Mouse (Mus musculus) forebrain, embryonic 13.5 days (tissue): ENCODE data around the gene Clca4b. TPM values are rescaled to one million over a fixed set of nuclear protein-coding genes. Genes with fewer than 3 reads are reported as not detected.
"Not testable (repeated sequence)": the region's sequence is repeated elsewhere in the genome, so short reads cannot be mapped to it uniquely, and the experiment has no call there.

Source experiments
- ATAC-seq: fragments of 200-750 bp; cut with Nextera tagmentation; 2 replicates; pipeline ENCODE4 v1.8.0; 2017
- H3K27ac ChIP-seq: fragments of 300-500 bp; sonication (generic); 2 replicates; pipeline ENCODE4 v1.5.1; 2015; ENCODE audit warnings: inconsistent platforms, mild to moderate bottlenecking, moderate library complexity
- H3K27me3 ChIP-seq: fragments of 300-500 bp; sonication (generic); 2 replicates; pipeline ENCODE4 v1.6.1; 2015; ENCODE audit warnings: mild to moderate bottlenecking, inconsistent platforms
- H3K36me3 ChIP-seq: fragments of 300-500 bp; sonication (generic); 2 replicates; pipeline ENCODE4 v1.6.1; 2015; ENCODE audit warnings: mild to moderate bottlenecking, inconsistent platforms; ENCODE audit not compliant: poor library complexity, severe bottlenecking
- H3K4me1 ChIP-seq: fragments of 300-500 bp; sonication (generic); 2 replicates; pipeline ENCODE4 v1.6.1; 2015; ENCODE audit warnings: inconsistent platforms
- H3K4me2 ChIP-seq: fragments of 300-500 bp; sonication (generic); 2 replicates; pipeline ENCODE4 v1.6.1; 2015; ENCODE audit warnings: inconsistent platforms, mild to moderate bottlenecking, moderate library complexity
- H3K4me3 ChIP-seq: fragments of 300-500 bp; sonication (generic); 2 replicates; pipeline ENCODE4 v1.5.1; 2015; ENCODE audit warnings: mild to moderate bottlenecking, inconsistent platforms
- H3K9ac ChIP-seq: fragments of 300-500 bp; sonication (generic); 2 replicates; pipeline ENCODE4 v1.6.1; 2015; ENCODE audit warnings: mild to moderate bottlenecking, inconsistent platforms
- H3K9me3 ChIP-seq: fragments of 300-500 bp; sonication (generic); replicated peaks from 2 replicates; pipeline ENCODE4 v1.6.1; 2016; ENCODE audit warnings: inconsistent platforms
- WGBS: fragments of 180-500 bp; shearing (Covaris S2); methylation state at CpG from one replicate; pipeline ENCODE4 v1.1.7; 2015; 5-methylcytosine and 5-hydroxymethylcytosine counted together
- polyA plus RNA-seq: library from polyadenylated mRNA; unstranded; fragments of >200 nt; fragmentation: Nextera tagmentation; extraction: Ambion mirVana; gene quantifications from 2 replicates; pipeline ENCODE4 v1.2.1, GENCODE M21; 2015

The Clca4b gene
- polyA plus RNA-seq = not detected in 2 replicates

DNA sequence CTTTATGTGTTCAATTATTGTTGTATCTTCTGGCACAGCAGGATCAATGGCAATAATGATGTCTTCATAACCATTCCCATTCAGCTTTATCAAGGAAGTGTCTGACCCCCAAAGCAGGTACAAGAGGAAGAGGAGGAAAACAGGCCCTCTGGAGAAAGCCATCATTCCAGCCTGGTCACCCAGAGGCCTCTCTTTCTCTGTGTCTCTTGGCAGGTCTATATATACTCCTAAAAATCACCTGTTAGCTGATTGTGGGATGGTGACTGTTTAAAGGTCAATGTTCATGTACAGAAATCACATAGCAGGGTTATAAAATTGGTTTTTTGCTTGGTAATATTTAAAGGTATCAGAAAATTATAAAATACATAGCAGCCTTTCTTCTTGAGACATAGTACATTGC lies at the start of gene Clca4b:
Clca4b (minus strand) TSS at position 195 of the 400 bp plus-strand sequence.
- Histone ChIP-seq H3K4me3 (no peak within 1 kb of the TSS), H3K27me3 (no peaks in the 10 kb centered on the region), H3K4me2 (no peak within 1 kb of the TSS), H3K9ac (no peak within 1 kb of the TSS), H3K36me3 (no peaks in the 10 kb centered on the region), H3K4me1 (no peaks in the 10 kb centered on the region), H3K27ac (no peak within 1 kb of the TSS), H3K9me3 (no peaks in the 10 kb centered on the region)
- ATAC-seq = no peak

DNA sequence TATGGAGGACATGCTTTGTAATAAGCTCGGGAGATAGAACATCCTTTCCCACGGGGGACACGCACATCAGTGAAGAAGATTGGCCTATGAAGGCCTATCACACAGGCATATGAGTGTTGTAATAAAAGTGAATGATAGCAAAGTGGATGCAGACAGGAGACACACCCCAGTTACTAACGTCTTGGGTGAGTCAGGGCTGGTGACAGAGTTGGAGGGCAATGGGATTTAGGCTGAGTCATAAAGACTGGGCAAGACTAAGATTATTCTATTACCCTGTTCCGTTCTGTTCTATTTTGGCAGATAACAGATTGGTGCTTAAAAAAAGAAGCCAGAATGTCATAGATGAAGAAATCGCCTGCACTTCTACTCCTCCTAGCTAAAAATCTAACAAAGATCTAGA lies 48.2 kb upstream of the Clca4b start:
- Histone ChIP-seq H3K9ac (no peak overlapping the region), H3K27ac (no peak overlapping the region), H3K4me2 (no peak overlapping the region), H3K4me1 (no peaks in the 10 kb centered on the region), H3K9me3 (no peaks in the 10 kb centered on the region), H3K27me3 (no peaks in the 10 kb centered on the region), H3K36me3 (no peaks in the 10 kb centered on the region), H3K4me3 (no peak overlapping the region)
- ATAC-seq = no peak
- 90% methylated on average over 6 of the region's 6 CpGs for WGBS

DNA sequence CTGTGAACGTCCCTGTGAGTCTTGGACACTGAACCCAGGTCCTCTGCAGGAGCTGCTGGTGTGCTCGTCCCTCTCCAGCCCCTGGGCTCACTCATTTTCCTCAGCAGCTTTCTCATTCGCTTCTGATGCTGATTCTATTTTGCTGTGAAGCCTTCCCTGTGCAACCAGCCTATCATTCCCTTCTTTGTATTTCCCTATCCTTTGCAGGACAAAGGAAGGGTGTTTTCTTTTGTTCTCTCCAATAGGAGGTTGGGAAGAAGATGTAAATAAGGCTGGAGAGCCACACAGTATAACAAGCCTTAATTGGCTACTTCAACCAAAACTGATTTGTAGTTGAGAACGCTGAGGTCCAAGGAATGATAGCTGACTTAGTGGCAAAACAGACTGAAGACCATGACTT lies 45.3 kb upstream of the Clca4b start:
- no peaks in the 10 kb centered on the region for H3K4me1 ChIP-seq
- no peak overlapping the region for H3K9ac ChIP-seq
- no peak overlapping the region for H3K27ac ChIP-seq
- H3K9me3 ChIP-seq = no peaks in the 10 kb centered on the region
- no peak overlapping the region for H3K4me3 ChIP-seq
- no peaks in the 10 kb centered on the region for H3K36me3 ChIP-seq
- no peak overlapping the region for H3K4me2 ChIP-seq
- WGBS = 9% methylated on average over 4 of the region's 4 CpGs
- ATAC-seq = no peak
- H3K27me3 ChIP-seq = no peaks in the 10 kb centered on the region

DNA sequence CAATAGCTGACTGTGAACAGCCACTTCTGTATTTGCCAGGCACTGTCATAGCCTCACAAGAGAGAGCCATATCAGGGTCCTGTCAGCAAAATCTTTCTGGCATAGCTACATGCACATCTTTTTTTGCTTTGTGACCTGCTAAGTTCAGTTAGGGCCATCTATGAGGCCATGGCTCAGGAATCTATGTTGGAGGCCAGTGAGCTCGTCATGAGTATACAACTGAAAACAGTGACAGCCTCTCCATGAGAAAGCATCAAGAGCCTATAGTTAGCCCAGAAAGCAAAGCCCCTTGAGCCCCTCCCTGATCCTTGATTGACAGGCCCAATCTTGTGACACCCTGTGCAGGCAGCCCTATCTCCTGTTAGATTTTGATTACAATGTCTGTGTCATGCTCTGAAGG lies 43.8 kb upstream of the Clca4b start:
- Histone ChIP-seq H3K9ac (no peak overlapping the region), H3K4me1 (no peaks in the 10 kb centered on the region), H3K4me3 (no peak overlapping the region), H3K36me3 (no peaks in the 10 kb centered on the region), H3K27ac (no peak overlapping the region), H3K27me3 (no peaks in the 10 kb centered on the region), H3K9me3 (no peaks in the 10 kb centered on the region), H3K4me2 (no peak overlapping the region)
- whole genome bisulfite sequencing = 40% methylated on average over 1 of the region's 1 CpGs
- 0 out of 2 replicates have a peak, but pooled peaks have one; percentile 27 for ATAC-seq

DNA sequence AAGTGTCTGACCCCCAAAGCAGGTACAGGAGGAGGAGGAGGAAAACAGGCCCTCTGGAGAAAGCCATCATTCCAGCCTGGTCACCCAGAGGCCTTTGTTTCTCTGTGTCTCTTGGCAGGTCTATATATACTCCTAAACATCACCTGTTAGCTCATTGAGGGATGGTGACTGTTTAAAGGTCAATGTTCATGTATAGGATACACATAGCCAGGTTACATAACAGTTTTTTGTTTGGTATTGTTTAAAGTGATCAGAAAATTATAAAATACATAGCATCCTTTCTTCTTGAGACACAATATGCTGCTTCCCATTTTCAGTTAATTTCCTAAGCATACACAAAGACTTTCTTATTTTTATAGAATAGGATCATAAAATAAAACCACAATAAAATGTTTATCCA lies 42.6 kb upstream of the Clca4b start, which contains the start of gene Clca4a:
Clca4a (minus strand) TSS at position 101 of the 400 bp plus-strand sequence.
- Histone ChIP-seq H3K9ac (no peak within 1 kb of the TSS), H3K27ac (no peak within 1 kb of the TSS), H3K36me3 (no peaks in the 10 kb centered on the region), H3K4me1 (no peaks in the 10 kb centered on the region), H3K27me3 (no peaks in the 10 kb centered on the region), H3K4me2 (no peak within 1 kb of the TSS), H3K4me3 (no peak within 1 kb of the TSS), H3K9me3 (no peaks in the 10 kb centered on the region)
- no peak for ATAC-seq

DNA sequence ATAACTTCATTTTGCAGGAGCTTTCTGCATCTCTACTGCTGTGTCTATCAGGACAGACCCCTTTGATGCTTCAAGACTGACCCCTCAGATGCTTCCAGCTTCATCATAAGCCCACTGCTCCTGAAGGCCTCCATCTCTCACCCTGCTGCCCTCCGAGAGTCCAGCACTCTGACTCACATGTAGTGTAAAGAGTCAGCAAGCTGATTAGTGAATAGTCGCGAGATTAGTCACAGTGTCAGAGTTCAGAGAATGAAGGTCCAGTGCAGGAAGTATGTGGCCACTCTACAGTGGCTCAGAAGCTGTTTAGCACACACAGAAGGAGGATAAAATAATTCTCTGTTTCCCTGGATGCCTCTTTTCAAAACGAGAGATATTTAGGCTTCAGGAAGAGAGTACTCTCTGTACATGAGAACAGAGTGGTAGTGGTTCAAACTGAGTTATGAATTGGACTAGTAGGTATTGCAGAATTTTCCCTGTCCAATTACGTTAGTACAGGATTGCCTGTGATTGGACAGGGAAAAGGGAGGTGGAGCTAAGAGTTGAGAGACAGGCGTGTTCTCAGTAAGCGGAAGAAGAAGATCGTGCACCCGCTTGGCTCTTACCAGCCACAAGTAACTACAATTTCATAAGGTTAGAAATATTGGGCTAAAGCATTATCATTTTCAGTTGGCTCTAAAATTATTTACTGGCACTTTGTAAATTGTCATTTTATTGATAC lies 39.4 kb upstream of the Clca4b start:
- H3K9ac ChIP-seq = no peak overlapping the region
- H3K27me3 ChIP-seq = no peaks in the 10 kb centered on the region
- H3K9me3 ChIP-seq = no peaks in the 10 kb centered on the region
- ATAC-seq = no peak
- no peaks in the 10 kb centered on the region for H3K36me3 ChIP-seq
- no peak overlapping the region for H3K4me2 ChIP-seq
- no peaks in the 10 kb centered on the region for H3K4me1 ChIP-seq
- no peak overlapping the region for H3K4me3 ChIP-seq
- 79% methylated on average over 9 of the region's 9 CpGs for WGBS
- no peak overlapping the region for H3K27ac ChIP-seq

DNA sequence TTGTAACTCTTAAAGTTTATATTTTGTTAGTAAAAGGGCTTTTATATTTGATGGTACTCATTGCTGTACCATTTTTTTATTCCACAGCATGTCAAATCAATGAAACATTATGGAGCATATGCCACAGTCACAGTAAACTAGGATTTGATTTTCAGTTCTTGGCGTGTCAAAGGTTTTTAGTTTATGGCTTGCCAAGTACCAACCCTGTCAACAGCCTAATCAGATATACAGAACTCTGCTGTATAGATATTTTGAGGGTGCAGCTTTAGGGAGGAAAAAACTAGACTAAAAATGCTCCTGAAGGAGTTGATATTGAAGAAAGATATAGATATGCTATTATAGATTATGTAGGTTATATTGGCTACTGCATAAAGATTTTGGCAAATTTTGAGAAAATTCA lies 37.4 kb upstream of the Clca4b start:
- Histone ChIP-seq H3K9ac (no peak overlapping the region), H3K4me2 (no peak overlapping the region), H3K27me3 (no peaks in the 10 kb centered on the region), H3K27ac (no peak overlapping the region), H3K36me3 (no peaks in the 10 kb centered on the region), H3K4me3 (no peak overlapping the region), H3K9me3 (no peaks in the 10 kb centered on the region), H3K4me1 (no peaks in the 10 kb centered on the region)
- 87% methylated on average over 1 of the region's 1 CpGs for WGBS
- 0 out of 2 replicates have a peak, but pooled peaks have one; percentile 30 for ATAC-seq

DNA sequence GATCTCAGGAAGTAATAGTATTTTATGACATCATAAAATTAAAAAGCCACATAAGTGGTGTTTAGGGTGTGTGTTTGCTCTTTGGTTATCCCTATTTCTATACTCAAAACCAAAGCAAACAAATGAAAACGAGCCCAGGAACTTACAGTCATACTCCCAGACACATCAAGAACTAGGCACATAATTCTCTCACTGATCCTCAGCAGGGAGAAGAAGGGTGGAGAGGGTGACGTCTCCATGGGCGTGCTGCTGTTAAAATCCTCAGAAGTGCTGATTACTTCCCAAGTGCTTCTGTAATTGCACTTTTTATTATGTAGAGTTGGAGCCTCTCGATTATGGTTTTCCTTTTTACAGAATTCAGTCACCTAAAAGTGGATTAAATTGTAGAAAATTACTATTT lies 33.7 kb upstream of the Clca4b start:
- no peaks in the 10 kb centered on the region for H3K9me3 ChIP-seq
- no peaks in the 10 kb centered on the region for H3K4me1 ChIP-seq
- no peak for ATAC-seq
- WGBS = 68% methylated on average over 4 of the region's 4 CpGs
- no peak overlapping the region for H3K9ac ChIP-seq
- H3K36me3 ChIP-seq = no peaks in the 10 kb centered on the region
- no peak overlapping the region for H3K27ac ChIP-seq
- no peaks in the 10 kb centered on the region for H3K27me3 ChIP-seq
- H3K4me2 ChIP-seq = no peak overlapping the region
- no peak overlapping the region for H3K4me3 ChIP-seq

DNA sequence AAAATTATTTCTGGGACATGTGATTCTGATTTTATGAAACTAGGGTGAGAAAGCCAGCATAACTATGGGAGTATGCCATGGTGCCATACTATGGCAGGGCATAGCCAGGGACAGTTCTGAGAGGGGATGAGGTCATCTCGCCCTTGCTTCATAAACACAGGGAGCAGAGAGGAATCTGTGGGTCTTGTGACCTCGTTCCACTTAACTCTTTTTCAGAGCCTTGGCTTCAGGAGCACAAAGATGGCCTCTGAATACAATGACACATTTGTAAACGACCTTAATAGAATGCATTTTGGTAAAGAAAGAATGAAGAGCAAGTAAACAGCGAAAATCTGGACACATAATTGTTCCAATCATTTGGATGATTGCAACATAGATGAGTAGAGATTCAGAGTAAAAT lies 18.5 kb upstream of the Clca4b start:
- Histone ChIP-seq H3K9ac (no peak overlapping the region), H3K4me3 (no peak overlapping the region), H3K27me3 (no peaks in the 10 kb centered on the region), H3K4me1 (no peaks in the 10 kb centered on the region), H3K9me3 (no peaks in the 10 kb centered on the region), H3K4me2 (no peak overlapping the region), H3K36me3 (no peaks in the 10 kb centered on the region), H3K27ac (no peak overlapping the region)
- ATAC-seq = no peak
- WGBS = 59% methylated on average over 4 of the region's 4 CpGs

DNA sequence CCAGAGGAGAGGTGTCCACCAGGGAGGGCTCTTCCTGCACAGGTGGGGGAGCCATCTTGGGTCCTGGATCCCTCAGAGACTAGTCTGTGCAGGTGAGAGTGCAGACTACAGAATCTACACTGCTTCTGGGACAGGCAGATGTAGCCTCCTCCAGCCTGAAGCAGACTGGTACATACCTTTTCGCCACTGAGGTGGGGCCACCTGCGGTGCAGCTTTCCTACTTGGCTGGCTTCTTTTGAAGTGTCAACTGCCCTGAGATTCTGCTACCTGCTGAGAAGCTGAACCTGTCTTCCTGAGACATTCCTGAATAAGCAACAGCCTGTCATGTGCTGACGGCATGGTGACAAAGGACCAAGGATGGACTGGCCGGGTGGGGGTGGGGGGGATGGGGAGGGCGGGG lies 15.0 kb upstream of the Clca4b start:
- H3K9ac ChIP-seq, ATAC-seq, H3K36me3 ChIP-seq, H3K4me2 ChIP-seq, H3K4me3 ChIP-seq, H3K4me1 ChIP-seq, H3K27me3 ChIP-seq, H3K9me3 ChIP-seq, H3K27ac ChIP-seq: not testable (repeated sequence)
- WGBS = 19% methylated on average over 5 of the region's 5 CpGs

DNA sequence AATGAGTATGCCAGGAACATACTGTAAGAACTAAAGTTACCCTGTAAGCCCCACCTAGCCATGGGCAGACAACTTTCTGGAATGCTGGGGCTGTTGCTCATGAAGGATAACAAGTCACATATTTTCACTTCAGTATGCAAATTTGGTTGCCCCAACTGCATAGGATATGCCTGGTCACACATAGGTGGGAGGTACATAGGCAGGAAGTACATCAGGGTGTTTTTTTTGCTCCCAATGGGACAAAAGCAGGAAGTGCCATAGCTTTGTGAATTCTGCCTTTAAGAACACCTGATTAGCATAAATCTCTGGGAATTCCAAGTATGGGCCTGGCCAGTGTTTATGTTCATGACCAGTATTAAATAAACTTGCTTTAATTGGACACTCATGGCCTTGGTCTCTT lies 1.3 kb upstream of the Clca4b start:
- not testable (repeated sequence) for H3K4me1 ChIP-seq, H3K9ac ChIP-seq, H3K36me3 ChIP-seq, H3K4me2 ChIP-seq, H3K27ac ChIP-seq, H3K9me3 ChIP-seq, ATAC-seq, H3K4me3 ChIP-seq, H3K27me3 ChIP-seq

DNA sequence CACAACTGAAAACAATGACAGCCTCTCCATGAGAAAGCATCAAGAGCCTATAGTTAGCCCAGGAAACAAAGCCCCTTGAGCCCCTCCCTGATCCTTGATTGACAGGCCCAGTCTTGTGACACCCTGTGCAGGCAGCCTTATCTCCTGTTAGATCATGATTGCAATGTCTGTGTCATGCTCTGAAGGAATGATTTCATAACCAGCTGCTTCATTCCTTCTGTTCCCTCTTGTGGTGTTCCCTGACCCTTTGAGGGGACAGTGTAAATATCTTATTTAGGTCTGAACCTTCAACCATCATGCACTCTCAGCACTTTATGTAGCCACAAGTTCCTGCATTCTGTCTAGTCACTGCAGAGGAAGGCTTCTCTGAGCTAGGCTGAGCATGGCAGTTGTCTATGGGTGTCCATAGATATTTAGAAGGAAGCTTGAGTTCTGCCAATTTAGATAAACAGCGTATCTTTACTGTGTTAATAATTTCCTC lies 722 bp upstream of the Clca4b start:
- Histone ChIP-seq H3K4me2 (no peak overlapping the region), H3K27ac (no peak overlapping the region), H3K4me3 (no peak overlapping the region), H3K36me3 (no peaks in the 10 kb centered on the region), H3K27me3 (no peaks in the 10 kb centered on the region), H3K4me1 (no peaks in the 10 kb centered on the region), H3K9ac (no peak overlapping the region), H3K9me3 (no peaks in the 10 kb centered on the region)
- 98% methylated on average over 1 of the region's 1 CpGs for WGBS
- no peak for ATAC-seq

DNA sequence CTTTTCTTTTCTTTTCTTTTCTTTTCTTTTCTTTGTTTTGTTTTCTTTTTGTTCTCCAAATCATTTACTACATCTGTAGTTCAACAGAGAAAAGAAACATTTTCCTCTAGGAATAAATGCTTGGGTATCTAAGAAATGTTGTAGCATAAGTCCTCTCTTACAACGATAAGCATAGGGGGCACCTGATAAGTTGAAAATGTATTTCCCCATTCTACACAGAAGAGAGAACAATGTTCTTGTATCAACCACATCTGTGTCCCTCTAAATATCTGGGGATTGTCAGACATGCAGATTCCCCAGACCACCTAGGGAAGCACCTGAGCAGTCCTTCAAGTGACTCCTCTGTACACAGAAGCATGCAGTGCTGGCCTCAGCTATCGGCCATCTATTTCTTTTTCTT lies 18.3 kb downstream of the Clca4b start:
- 85% methylated on average over 2 of the region's 2 CpGs for WGBS
- Histone ChIP-seq H3K9me3 (no peaks in the 10 kb centered on the region), H3K36me3 (no peaks in the 10 kb centered on the region), H3K4me3 (no peak overlapping the region), H3K27me3 (no peaks in the 10 kb centered on the region), H3K9ac (no peak overlapping the region), H3K27ac (no peak overlapping the region), H3K4me2 (no peak overlapping the region), H3K4me1 (no peaks in the 10 kb centered on the region)
- no peak for ATAC-seq
